Mouse (Mus musculus): ENCODE measurements around the gene Dmkn. TPM values are rescaled to one million over a fixed set of nuclear protein-coding genes. Genes with fewer than 3 reads are reported as not detected.
"Not testable (repeated sequence)": the region's sequence is repeated elsewhere in the genome, so short reads cannot be mapped to it uniquely, and the experiment has no call there.

Dmkn gene
- total RNA-seq, 2 experiments from 2014 or later: 4.2 to 6.0 TPM

GRCm38 (mm10) chr7:30810319-30810718 lies 46.8 kb downstream of the Dmkn start:
- no peak for DNase-seq (ENCODE audit: low spot score in 2 of 2)

- no peak for DNase-seq (ENCODE audit: low spot score in 2 of 2)
Observed at GRCm38 (mm10) chr7:30811757-30812290, 48.3 kb downstream of the Dmkn start.

- DNase-seq (ENCODE audit: low spot score in 2 of 2): no peak
Observed at GRCm38 (mm10) chr7:30812291-30812807, 48.8 kb downstream of the Dmkn start.

- no peak for DNase-seq (ENCODE audit: low spot score in 2 of 2)
Observed at GRCm38 (mm10) chr7:30820131-30820530, 56.6 kb downstream of the Dmkn start.

- DNase-seq (ENCODE audit: low spot score in 2 of 2): no peak
Observed at GRCm38 (mm10) chr7:30820854-30821445, 57.4 kb downstream of the Dmkn start.

- DNase-seq (ENCODE audit: low spot score in 2 of 2): no peak
Observed at GRCm38 (mm10) chr7:30821532-30821931, 58.0 kb downstream of the Dmkn start.

- no peak for DNase-seq (ENCODE audit: low spot score in 2 of 2)
Observed at GRCm38 (mm10) chr7:30823675-30824074, 60.1 kb downstream of the Dmkn start, which contains the start of gene Ffar2. Gene Ffar2, minus strand, starts transcription at chr7:30823775.

GRCm38 (mm10) chr7:30824306-30824705 lies 60.8 kb downstream of the Dmkn start:
- no peak for DNase-seq (ENCODE audit: low spot score in 2 of 2)

GRCm38 (mm10) chr7:30826660-30827059 lies 63.1 kb downstream of the Dmkn start:
- DNase-seq (ENCODE audit: low spot score in 2 of 2): no peak

- DNase-seq (ENCODE audit: low spot score in 2 of 2): not testable (repeated sequence)
Observed at GRCm38 (mm10) chr7:30828871-30829270, 65.3 kb downstream of the Dmkn start.

- no peak for DNase-seq (ENCODE audit: low spot score in 2 of 2)
Observed at GRCm38 (mm10) chr7:30829428-30829827, 65.9 kb downstream of the Dmkn start.

Other genes with a start within 250 kb of the Dmkn start
- 1 to 10 TPM; 1.8 to 2.7 TPM for gene Arhgap33, start 228.7 kb upstream of the Dmkn start, total RNA-seq (2021)
- gene Hspb6, start 211.6 kb upstream of the Dmkn start, total RNA-seq (2021): 10 to 100 TPM; 26.3 to 34.9 TPM
- gene Proser3, start 211.5 kb upstream of the Dmkn start, total RNA-seq (2021): 1 to 10 TPM; 6.5 to 6.9 TPM
- gene Lin37, start 203.9 kb upstream of the Dmkn start, total RNA-seq (2021): 10 to 100 TPM; 47.0 to 59.3 TPM
- 10 to 100 TPM; 67.1 to 67.4 TPM for gene U2af1l4, start 200.5 kb upstream of the Dmkn start, total RNA-seq (2021)
- gene Gm49396, start 200.4 kb upstream of the Dmkn start, total RNA-seq (2021): 1 to 10 TPM; 4.6 to 8.2 TPM
- gene Psenen, start 200.1 kb upstream of the Dmkn start, total RNA-seq (2021): 100 to 1,000 TPM; 130 to 154 TPM
- gene Igflr1, start 198.3 kb upstream of the Dmkn start, total RNA-seq (2021): 1 to 10 TPM; 3.6 to 4.3 TPM
- gene Kmt2b, start 175.0 kb upstream of the Dmkn start, total RNA-seq (2021): 10 to 100 TPM; 37.8 to 56.6 TPM
- under 1 TPM in 1 of 2 experiments, not detected in 1; 0.83 TPM for gene Zbtb32, start 164.8 kb upstream of the Dmkn start, total RNA-seq (2021)
- under 1 TPM; 0.19 to 0.20 TPM for gene Upk1a, start 150.9 kb upstream of the Dmkn start, total RNA-seq (2021)
- 1,000 to 10,000 TPM; 1,148 to 1,842 TPM for gene Cox6b1, start 137.6 kb upstream of the Dmkn start, total RNA-seq (2021)
- gene Etv2, start 127.9 kb upstream of the Dmkn start, total RNA-seq (2021): not detected
- gene Rbm42, start 113.4 kb upstream of the Dmkn start, total RNA-seq (2021): 10 to 100 TPM; 84.9 to 86.7 TPM
- 1 to 10 TPM; 6.9 to 7.9 TPM for gene Haus5, start 98.8 kb upstream of the Dmkn start, total RNA-seq (2021)
- not detected for gene Pmis2, start 92.2 kb upstream of the Dmkn start, total RNA-seq (2021)
- 1 to 10 TPM; 2.7 to 6.4 TPM for gene 2200002J24Rik, start 64.8 kb upstream of the Dmkn start, total RNA-seq (2021)
- 1 to 10 TPM; 1.3 to 2.6 TPM for gene Atp4a, start 51.5 kb upstream of the Dmkn start, total RNA-seq (2021)
- 100 to 1,000 TPM; 197 to 214 TPM for gene Tmem147, start 34.2 kb upstream of the Dmkn start, total RNA-seq (2021)
- under 1 TPM in 1 of 2 experiments, not detected in 1; 0.20 TPM for gene Gapdhs, start 20.1 kb upstream of the Dmkn start, total RNA-seq (2021)
- 100 to 1,000 TPM; 145 to 483 TPM for gene Sbsn, start 12.3 kb upstream of the Dmkn start, total RNA-seq (2021)
- gene Krtdap, start 24.1 kb downstream of the Dmkn start, total RNA-seq (2021): 1 to 10 TPM in 1 of 2 experiments, not detected in 1; 2.5 TPM
- 10 to 100 TPM in 1 of 2 experiments, 1 to 10 TPM in 1; 1.6 to 10.5 TPM for gene Ffar2, start 60.0 kb downstream of the Dmkn start, total RNA-seq (2021)
- gene Ffar3, start 92.4 kb downstream of the Dmkn start, total RNA-seq (2021): under 1 TPM; 0.23 to 0.26 TPM
- not detected for gene Ffar1, start 97.8 kb downstream of the Dmkn start, total RNA-seq (2021)
- under 1 TPM; 0.70 TPM for gene Cd22, start 116.6 kb downstream of the Dmkn start, total RNA-seq (2021)
- under 1 TPM; 0.38 to 0.40 TPM for gene Mag, start 151.1 kb downstream of the Dmkn start, total RNA-seq (2021)
- gene Hamp2, start 160.9 kb downstream of the Dmkn start, total RNA-seq (2021): 1 to 10 TPM in 1 of 2 experiments, not detected in 1; 3.4 TPM
- gene Hamp, start 180.3 kb downstream of the Dmkn start, total RNA-seq (2021): 1 to 10 TPM in 1 of 2 experiments, not detected in 1; 4.3 TPM
- 100 to 1,000 TPM; 104 to 122 TPM for gene Usf2, start 193.0 kb downstream of the Dmkn start, total RNA-seq (2021)
- gene Lsr, start 209.7 kb downstream of the Dmkn start, total RNA-seq (2021): 10 to 100 TPM in 1 of 2 experiments, 1 to 10 TPM in 1; 6.8 to 19.1 TPM
- gene Fam187b, start 210.0 kb downstream of the Dmkn start, total RNA-seq (2021): under 1 TPM; 0.61 to 0.66 TPM

Measured in adrenal gland, adult 18-20 months (tissue).